Mouse (Mus musculus) yolk sac, embryonic 10.5 days (tissue): ENCODE data around the gene Gm47955.
"Not testable (repeated sequence)": the region's sequence is repeated elsewhere in the genome, so short reads cannot be mapped to it uniquely, and the experiment has no call there.

Source experiments
- DNase-seq: peaks from one replicate; pipeline ENCODE4 v3.0.0-alpha.2; 2017; ENCODE audit warnings: low spot score

Gm47955 gene

DNA sequence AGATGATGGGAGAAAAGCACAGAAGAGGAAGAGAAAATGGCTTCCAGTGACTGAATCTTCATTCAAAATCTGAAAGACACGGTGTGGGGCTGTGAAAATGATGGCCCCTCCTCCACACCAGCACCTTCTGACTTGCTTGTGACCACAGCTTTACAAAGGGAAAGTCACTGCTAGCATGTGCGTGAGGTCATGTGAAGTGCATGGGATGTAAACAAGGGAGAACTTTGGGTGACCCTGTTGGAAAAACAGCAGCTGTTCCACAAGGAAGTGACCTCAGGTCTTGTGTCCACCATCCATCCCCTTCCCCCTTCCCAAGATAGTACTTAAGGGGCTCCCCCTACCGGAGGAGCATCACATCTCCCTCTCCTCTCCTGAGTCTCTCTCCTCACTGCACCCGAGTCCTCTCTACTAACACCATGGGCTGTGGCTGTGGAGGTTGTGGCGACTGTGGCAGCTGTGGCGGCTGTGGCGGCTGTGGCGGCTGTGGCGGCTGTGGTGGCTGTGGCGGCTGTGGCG is at the start of gene Gm47955:
TSS of gene Gm47955 (plus strand) at position 417 of the 516 bp plus-strand sequence.
- no peak for DNase-seq

DNA sequence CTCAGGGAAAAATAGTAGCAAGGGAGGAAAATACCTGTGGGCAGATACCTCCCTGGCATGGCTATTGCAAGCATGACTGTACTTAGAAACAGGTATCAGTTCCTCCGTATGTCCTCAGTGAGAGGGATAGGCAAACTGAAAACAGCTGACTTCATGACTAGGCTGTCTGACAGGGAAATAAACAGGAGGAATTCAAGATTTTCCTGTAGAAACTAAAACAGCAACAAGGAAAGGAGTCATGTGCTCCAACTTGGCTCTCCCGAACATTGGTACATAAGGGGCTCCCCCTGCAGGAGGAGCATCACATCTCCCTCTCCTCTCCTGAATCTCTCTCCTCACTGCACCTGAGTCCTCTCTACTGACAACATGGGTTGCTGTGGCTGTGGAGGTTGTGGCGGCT is 47.1 kb upstream of the Gm47955 start, which contains the start of gene A030005L19Rik:
TSS of gene A030005L19Rik (plus strand) at position 301 of the 400 bp plus-strand sequence.
- no peak for DNase-seq

DNA sequence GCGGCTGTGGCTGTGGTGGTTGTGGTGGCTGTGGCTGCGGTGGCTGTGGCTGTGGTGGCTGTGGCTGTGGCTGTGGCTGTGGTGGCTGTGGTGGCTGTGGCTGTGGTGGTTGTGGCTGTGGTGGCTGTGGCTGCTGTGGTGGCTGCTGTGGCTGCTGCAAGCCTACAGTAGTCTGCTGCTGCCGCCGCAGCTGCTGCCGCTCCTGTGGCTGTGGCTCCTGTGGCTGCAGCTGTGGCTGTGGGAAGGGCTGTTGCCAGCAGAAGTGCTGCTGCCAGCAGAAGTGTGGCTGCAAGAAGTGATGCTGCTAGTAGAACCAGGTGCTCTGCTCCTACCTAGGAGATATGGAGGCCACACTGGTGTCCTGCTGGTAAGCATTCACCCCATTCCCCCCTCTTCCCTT is 46.7 kb upstream of the Gm47955 start:
- not testable (repeated sequence) for DNase-seq

DNA sequence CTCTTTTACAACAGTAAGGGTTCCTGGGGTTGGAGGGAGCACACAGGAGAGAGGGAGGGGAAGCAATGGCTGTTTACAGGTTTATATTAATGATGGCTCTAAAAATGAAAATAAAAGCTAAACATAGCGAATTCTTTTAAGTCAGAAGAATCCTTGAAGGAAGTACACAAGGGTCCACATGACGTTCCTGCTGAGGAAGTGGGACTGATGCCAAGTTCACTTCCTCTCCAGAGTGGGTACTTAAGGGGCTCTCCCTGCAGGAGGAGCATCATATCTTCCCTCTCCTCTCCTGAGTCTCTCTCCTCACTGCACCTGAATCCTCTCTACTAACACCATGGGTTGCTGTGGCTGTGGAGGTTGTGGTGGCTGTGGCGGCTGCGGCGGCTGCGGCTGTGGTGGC is 35.4 kb upstream of the Gm47955 start, which contains the start of gene A030014E15Rik:
TSS of gene A030014E15Rik (plus strand) at position 268 of the 400 bp plus-strand sequence.
- DNase-seq, result no peak

DNA sequence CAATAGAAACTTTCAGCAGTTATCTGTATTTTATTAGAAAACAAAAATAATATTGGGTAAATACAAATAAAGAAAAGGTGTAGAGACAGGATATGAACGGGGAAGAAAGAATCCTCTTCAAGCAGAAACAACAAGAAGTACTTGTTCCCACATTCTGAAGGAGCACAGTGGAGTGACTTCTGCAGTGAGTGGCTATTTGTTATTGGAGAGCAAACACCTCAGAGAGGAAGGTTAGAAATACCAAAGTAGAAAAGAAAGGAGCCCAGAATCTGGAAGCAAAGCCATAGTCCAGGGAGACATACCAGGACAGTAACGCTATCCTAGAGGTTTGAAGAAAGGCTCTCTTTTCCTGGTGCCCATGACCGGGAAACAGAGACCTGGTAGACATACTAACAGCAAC is 29.5 kb upstream of the Gm47955 start:
- not testable (repeated sequence) for DNase-seq

DNA sequence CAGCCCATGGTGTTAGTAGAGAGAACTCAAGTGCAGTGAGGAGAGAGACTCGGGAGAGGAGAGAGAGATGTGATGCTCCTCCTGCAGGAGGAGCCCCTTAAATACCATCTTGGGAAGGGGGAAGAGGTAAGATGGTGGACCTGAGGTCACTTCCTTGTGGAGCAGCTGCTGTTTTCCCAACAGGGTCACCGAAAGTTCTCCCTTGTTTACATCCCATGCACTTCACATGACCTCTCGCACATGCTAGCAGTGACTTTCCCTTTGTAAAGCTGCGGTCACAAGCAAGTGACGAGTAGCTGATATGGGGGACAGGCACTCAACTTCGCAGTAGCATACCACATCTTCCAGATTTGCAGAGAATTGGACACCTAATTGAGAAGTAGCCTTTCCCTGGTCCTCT is 28.8 kb upstream of the Gm47955 start, which contains the start of gene Gm6217:
TSS of gene Gm6217 (minus strand) at position 74 of the 400 bp plus-strand sequence.
- DNase-seq, result not testable (repeated sequence)

DNA sequence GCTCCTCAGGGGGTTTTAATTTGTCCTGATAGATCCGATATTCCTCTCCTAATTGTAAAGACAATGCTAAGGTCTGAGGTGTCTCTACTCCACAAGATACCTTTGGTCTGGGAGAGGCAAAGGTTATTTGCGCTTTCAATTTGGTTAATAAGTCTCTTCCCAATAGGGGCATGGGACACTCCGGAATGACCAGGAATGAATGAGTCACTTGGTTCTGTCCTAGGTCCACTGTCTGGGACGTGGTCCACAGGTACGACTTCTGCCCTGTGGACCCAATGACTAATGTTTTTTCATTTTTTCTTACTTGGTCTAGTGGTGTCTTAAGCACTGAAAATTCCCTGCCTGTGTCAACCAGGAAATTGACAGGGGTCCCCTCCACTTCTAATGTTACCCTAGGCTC is 21.4 kb upstream of the Gm47955 start:
- no peak for DNase-seq

DNA sequence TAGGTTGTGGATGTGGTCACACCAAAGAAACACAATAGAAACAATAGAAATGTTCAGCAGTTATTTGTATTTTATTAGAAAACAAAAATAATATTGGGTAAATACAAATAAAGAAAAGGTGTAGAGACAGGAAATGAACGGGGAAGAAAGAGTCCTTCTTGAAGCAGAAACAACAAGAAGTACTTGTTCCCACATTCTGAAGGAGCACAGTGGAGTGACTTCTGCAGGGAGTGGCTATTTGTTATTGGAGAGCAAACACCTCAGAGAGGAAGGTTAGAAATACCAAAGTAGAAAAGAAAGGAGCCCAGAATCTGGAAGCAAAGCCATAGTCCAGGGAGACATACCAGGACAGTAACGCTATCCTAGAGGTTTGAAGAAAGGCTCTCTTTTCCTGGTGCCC is 17.6 kb upstream of the Gm47955 start:
- not testable (repeated sequence) for DNase-seq

DNA sequence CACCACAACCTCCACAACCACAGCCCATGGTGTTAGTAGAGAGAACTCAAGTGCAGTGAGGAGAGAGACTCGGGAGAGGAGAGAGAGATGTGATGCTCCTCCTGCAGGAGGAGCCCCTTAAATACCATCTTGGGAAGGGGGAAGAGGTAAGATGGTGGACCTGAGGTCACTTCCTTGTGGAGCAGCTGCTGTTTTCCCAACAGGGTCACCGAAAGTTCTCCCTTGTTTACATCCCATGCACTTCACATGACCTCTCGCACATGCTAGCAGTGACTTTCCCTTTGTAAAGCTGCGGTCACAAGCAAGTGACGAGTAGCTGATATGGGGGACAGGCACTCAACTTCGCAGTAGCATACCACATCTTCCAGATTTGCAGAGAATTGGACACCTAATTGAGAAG is 16.8 kb upstream of the Gm47955 start, which contains the start of gene A030003K21Rik:
TSS of gene A030003K21Rik (minus strand) at position 94 of the 400 bp plus-strand sequence.
- DNase-seq, result not testable (repeated sequence)

DNA sequence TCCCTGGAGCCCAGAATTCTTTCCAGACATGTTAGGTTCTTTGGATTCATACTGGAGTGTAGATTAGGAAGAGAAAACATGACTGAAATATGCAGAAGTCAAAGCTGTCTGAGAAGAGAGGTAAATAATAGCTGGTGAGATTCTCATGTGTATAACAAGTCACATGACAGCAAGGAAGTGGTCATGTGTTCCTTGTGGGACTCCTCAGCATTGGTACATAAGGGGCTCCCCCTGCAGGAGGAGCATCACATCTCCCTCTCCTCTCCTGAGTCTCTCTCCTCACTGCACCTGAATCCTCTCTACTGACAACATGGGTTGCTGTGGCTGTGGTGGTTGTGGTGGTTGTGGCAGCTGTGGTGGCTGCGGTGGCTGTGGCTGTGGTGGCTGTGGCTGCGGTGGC is 14.1 kb upstream of the Gm47955 start:
- DNase-seq, result not testable (repeated sequence)

DNA sequence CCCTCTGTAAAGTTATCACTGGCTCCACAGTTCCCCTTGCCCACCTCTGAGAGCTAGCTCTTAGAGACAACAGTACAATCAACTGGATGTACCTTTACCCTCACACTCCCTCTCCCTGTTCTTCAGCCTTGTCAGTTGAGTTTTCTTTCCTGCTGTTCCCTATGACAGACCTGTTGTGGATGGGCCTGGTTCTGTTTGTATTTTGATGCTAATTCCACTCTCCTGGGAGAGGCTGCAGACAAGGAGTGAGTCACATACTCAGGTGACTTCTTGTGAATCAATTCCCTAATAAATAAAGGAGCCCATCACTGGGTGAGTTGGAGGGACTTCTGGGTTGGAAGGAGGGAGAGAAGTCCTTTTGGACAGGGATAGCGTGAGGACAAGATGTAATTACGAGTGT is 11.5 kb upstream of the Gm47955 start:
- no peak for DNase-seq

DNA sequence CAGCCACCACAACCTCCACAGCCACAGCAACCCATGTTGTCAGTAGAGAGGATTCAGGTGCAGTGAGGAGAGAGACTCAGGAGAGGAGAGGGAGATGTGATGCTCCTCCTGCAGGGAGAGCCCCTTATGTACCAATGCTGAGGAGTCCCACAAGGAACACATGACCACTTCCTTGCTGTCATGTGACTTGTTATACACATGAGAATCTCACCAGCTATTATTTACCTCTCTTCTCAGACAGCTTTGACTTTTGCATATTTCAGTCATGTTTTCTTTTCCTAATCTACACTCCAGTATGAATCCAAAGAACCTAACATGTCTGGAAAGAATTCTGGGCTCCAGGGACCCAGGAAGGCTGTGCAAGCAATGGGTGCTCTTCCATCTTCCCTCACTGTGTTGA is 4.2 kb upstream of the Gm47955 start, which contains the start of gene Gm7544:
TSS of gene Gm7544 (minus strand) at position 101 of the 400 bp plus-strand sequence.
- not testable (repeated sequence) for DNase-seq

DNA sequence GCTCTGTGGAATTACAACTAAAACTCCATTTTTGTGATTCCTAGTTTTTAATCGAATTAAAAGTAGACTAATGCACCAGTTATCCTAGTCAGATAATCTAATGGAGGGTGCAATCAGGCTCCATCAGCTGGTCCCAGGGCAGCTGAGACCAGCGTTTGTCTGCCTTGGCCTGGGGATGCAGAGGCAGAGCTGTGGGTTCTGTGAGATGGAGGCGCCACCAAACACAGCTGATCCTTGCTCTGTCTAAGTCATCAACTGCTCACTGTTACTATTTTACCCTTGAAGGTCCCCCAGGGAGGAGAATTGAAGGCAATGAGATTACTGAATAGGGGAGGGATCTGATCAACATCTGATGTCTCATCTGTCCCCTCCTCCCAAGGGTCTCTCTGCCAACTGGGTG is 6.3 kb downstream of the Gm47955 start:
- no peak for DNase-seq

DNA sequence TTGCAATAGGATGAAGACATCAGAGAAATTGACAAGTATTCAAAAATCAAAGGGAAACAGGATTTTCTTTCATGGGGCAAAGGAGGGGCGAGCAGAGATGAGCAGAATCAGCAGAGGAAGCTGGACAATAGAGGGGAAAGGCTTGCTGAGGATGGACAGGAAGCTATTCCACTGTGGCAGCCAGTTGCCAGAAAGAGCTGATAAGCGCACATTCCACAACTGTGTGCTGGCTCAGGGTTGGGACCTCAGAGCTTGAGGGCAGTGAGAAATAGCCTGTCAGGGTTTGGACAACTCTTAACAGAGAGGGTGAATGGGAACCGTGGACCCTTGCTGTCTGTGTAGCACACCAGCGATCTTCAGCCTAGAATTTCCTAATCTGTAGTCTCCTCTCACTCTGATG is 12.0 kb downstream of the Gm47955 start:
- peak; percentile 58 for DNase-seq

DNA sequence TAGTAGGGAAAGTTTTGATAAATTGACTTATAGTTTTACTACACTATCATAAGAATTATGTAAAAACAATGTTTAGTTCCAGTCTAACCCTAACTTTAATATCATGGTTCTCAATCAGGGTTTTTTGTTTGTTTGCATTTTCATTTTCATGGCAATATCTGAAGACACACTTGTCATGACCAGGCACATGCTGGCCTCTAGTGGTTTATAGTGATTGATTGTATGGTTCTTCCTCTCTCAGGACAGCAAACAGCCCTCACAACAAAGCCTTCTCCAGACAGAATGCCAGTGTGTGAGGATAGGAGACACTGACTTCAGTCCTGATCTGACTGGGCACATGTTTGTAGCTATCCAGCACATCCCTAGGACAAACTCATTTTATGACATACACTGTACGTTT is 13.2 kb downstream of the Gm47955 start:
- no peak for DNase-seq

DNA sequence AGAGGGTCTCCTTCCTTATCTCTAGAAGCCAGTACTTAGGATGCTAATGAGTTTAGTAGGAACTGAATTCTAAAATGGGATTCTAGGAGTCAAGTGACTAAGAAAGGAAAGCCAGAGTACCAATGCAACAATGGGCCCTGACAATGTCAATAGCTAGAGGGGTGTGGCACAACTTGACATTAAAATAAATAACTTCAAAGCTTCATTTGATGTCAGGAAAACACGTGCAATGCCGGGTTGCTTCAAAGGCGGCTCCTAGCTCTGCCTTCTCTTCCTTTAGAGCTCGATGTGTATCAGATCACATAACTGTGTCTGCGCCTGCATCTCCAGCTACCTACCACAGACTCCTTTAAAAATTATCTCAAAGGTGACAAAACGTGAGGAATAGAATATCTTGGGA is 13.8 kb downstream of the Gm47955 start:
- DNase-seq, result no peak

DNA sequence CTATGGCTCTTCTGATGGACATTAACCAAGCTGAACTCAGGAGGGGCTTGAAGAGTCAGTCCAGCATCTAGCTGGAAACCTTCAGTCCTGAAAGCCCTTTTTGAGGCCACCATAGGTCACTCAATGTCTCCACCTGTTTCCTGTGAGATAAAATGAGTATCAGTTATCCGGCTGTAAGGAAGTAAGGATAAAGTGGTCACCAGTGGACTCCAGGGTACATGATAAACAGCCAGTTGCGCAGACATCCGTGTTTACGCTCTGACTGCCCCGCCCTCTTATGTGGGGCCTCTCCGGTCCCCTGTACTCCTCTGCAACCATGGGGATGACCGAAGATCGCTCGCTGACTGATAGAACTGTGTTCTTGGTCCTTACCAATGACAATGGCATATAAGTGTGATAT is 14.3 kb downstream of the Gm47955 start:
- peak; percentile 29 for DNase-seq

DNA sequence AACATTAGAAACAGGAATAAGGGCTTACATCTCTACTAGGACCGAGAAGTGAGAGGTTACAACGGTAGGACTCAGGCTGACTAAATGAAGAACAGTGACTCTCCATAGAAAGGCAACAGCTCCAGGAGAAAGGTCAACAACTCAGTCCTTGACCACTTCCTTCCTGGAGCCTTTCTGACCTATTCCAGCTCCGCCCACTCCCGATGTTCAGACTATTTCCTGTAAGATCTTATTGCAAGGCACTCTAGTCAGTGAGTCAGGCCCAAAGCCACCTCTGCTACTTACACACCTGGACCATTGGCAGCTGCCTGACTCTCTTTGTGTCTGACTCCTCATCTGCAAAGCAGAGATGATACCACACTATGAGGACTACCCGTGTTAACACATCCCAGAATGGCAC is 15.7 kb downstream of the Gm47955 start:
- no peak for DNase-seq

DNA sequence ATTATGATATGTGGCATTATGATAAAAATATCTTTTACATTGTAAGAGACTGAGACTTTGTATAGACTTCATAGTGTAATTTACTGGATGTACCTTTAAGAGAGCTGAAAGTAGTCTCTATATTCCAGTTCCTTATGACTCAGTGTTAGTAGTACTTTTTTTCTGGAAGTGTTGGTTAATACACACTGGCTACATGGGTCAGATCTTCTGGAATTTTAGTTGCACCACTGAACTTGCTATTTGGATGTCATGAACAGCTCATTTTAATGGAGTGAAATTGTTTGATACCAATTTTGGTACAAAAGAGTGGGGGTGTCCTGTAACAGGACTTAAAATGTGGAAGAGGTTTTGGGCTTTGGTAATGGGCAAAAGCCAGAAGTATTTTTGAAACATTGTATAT is 17.8 kb downstream of the Gm47955 start:
- no peak for DNase-seq

DNA sequence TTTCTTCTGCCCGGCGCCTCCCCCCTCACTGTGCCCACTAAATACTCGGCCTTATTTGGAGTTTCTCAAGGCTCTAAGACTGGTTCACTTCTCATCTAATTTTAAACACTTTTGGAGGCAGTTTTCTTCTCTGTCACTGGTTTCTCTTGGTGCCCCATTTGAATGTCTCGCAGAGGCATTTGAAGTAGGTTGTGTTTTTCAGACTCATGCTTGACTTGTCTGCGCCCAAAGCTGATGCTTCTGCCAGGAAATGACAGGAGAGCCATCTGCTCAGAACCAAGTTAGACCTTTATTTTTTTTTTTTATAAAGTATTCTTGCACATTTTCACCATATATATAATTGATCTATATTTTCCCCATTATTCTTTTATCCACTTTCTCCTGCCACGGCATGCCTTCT is 26.7 kb downstream of the Gm47955 start:
- no peak for DNase-seq

DNA sequence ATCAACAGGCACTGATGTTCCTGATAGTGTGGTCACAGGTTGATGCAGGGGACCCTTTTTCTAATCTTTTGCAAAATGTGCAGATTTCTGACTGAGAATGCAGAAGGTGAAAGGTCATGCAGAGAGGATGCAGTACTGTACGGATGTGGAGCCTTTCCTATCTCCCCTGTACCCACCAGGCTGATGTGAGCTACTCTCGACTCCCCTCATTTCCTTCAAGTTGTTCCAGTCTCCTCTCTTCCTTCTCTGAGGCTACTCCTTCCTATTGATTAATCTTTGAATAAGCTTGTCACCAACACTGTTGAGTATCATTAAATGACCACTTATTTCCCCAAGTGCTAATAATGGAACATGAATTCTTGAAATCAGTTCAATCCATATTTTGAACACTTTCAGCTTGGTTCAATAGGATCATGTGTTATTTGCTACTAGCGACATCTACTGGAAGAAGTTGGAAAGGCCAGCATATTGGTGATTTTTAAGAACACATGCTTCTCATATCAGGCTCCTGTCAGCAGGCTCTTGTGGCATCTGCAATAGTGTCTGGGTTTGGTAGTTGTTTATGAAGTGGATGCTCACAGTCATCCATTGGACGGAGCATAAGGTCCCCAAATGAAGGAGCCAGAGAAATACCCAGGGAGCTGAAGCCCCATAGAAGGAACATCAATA is 27.6 kb downstream of the Gm47955 start:
- peak; percentile 38 for DNase-seq

DNA sequence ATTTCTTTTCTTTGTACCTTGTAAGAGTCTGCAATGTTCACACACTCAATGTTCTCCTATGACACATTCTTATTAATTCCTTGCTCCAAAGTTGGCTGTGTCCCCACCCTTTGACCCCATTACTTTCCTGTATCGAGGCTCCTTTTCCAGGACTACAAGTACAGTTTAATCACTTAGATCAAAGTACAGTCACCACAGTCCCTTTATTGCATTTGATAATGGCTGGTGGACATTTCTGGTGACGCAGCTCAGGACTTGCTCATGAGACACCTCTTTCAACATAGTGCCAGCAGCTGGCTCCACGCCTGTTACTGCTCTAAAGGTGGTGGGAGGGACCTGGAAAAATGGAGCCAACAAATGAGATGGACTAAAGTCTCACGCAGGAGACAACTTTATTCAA is 31.0 kb downstream of the Gm47955 start:
- no peak for DNase-seq

DNA sequence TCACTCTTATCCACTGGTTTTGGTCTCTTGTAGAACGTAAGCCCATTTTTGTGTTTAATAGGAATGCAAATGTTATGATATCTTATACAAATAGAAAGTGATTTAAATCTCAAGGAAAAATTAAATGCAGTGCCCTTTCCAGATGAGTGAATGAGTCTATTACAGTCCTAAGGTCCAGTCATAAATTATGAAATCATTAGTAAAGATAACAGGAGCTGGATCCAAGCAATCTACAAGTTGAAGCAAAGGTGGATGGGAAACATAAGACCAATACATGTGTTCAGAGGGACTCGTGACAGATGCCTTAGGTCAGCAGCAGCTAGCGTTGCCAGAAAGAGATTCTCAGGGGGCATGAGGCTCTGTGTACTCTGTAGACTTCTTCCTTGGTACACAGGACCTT is 31.5 kb downstream of the Gm47955 start:
- no peak for DNase-seq

DNA sequence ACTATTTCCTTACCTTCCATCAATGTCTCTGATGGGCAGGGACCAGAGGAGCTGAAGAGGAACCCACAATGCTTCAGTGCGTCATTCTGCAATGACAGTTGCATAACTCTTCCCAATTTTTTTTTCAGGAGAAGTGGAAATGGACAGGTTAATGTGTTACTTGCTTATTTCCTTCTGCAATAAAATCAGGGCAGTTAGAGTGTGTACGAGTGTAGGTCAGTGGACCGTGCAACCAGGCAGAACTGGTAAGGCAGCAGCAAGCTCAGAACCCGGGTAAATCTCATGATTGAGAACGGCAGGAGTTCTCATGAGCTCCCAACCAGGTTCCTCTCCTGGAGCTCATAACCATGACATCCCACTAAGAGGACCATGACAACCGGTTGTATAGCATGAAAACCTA is 32.0 kb downstream of the Gm47955 start:
- DNase-seq, result no peak
